Mouse (Mus musculus) neutrophil, adult 5-6 weeks (primary cell): Measurements from ENCODE around the gene Prex1. TPM values are rescaled to one million over a fixed set of nuclear protein-coding genes. Genes with fewer than 3 reads are reported as not detected.

Experiments used
- ATAC-seq: fragments of 151-379, 151-347 bp; 2 replicates; pipeline ENCODE4 v1.8.0; 2017; ENCODE audit warnings: mild to moderate bottlenecking, moderate TSS enrichment; ENCODE audit not compliant: insufficient number of reproducible peaks, poor library complexity, low FRiP score, severe bottlenecking; ENCODE audit errors: extremely low read depth
- total RNA-seq: library from RNA; stranded (forward); fragments of 200-1000 nt; gene quantifications from 2 replicates; pipeline ENCODE4 v1.2.3, GENCODE M21; 2017

Prex1 gene
- total RNA-seq, 1 experiment from 2014 or later, result 119 TPM

DNA sequence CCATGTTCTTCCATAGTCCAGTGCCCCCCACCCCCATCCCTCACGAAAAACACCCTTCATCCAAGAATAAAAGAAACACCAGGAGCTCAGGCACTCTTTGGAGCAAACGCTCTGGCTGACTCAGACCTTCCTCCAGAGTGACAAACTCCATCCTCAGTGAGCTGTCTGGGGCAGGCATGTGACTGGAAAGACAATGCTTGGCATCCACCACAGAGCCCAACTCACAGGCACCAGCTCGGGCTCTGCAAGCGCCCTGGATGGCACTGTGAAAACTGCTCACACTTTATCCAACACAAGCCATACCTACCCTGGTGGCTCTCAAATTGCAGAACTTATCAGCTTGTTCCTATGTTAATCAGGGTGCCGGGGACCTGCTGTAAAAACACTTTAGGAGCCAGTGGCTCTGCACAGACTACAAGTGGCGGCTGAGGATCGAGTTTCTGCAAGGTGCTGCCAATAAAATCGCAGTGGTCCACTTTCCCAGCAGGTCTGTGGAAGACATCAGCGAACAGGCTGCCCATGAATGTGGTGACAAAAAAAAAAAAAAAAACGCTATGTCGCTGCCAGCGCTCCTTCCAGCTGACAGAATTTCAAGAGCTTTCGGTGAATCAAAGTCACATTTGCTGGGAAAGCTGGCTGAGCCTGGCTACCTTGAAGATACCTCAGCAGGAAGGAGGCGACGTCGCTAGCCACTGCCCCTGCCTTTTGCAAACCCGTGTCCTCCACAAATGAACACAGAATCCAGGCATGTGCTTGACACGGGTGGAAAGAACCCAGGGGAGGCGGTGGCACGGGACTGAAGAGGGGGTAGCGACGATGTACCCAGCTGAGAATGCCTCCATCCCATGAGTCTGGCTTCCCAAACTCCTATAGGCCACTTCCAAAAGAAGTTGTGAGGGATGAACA, 45.6 kb downstream of the Prex1 start:
- ATAC-seq, result no peak

GRCm38 (mm10) chr2:166666175-166666574, 47.5 kb downstream of the Prex1 start:
- ATAC-seq, result no peak

DNA sequence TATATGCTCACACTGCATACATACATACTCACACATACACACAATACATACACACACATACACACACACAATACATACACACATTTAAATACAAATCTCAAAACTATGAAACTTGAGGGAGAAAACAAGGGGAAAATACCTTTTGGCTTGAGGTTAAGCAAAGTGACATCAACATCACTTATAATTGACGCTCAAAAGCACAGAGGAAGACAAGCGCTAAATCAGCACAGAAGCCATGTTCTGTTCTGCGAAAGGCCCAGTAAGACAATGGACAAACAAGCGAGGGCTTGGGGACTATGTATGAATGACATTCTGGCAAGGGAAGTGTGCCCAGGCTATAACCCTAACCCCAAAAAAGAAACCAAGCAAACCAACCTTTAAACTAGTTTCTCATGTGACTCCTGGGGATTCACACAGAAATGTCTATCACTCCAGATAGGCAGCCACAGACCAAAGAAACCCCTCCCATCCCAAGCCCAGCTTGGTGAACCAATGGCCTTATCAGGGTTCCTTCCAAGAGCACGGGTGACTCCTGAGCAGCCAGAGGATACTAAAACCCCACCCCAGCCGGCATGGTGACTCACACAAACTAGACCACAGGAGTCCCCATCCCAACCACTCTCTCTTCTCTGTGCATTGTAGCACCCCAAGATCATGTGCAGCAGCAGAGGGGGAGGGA, 48.2 kb downstream of the Prex1 start:
- no peak for ATAC-seq

- ATAC-seq, result no peak
These were observed 49.1 kb downstream of the Prex1 start for GRCm38 (mm10) chr2:166664506-166664905.

- ATAC-seq, result no peak
These were observed 50.2 kb downstream of the Prex1 start for GRCm38 (mm10) chr2:166663250-166663961.

DNA sequence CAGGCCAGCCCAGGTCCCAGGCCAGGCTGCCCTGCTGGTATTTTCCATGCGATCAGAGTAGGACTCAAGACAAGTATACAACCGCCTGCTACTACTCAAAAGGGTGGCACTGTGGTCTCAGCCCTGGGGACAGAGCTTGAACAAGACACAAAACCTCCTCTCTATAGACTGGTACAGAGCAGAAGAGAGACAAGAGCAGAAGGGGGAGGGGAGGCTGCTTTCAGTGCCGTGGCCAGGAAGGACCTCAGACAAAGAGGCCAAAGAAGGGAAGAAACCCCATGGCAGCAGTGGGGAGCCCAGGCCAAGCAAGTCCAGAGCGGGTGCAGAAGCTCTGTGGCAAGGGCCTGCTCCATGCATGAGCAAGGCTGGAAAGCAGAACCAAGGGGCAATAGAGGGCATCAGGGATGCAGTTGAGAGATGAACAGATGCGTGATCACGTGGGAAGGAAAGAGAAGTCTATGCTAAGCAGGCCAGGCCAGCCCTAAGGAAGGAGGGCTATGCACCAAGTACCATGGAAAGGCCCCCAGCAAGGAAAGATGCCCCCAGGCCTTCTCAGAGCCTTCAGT, 51.0 kb downstream of the Prex1 start:
- no peak for ATAC-seq

DNA sequence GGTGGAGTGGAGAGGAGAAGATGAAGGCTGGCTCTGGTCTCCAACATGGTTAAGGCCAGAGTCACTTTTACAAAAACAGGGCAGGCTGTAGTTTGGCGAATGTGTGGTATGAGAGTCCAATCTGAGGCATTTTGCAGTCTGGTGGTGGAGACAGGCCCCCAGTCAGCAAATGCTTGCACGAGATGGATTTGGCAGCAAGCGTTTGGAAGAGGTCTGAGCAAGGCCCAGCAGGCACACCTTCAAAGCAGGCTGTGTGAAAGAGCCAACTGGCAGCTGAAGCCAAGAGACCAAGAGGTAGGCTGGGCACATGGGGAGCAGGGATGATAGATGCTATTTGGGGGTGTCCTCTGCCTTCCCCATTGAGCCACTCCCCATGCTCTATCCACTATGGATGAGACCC, 51.7 kb downstream of the Prex1 start:
- no peak for ATAC-seq

DNA sequence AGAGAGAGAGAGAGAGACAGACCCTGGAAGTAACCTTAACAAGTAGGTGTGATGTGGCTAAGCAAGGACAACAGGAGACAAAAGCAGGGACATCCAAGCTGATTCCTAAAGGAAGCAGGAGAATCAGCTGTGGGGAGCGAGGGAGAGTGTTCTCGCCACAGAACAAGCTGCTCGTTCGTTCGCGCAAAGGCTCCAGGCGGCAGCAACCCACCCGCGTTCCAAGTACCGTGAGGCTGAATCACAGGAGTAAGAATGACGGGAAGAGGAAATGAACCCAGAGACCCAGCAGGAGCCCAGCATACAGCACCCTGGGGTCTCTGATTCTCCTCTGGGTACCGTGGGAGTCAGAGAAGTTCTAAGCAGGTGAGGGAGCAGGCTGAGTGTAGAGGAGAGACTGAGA, 52.1 kb downstream of the Prex1 start:
- ATAC-seq, result no peak

- no peak for ATAC-seq
These were observed 55.3 kb downstream of the Prex1 start for GRCm38 (mm10) chr2:166658380-166658779.

GRCm38 (mm10) chr2:166657451-166658011, 56.1 kb downstream of the Prex1 start:
- ATAC-seq, result no peak

GRCm38 (mm10) chr2:166656630-166657029, 57.0 kb downstream of the Prex1 start:
- no peak for ATAC-seq

- ATAC-seq, result peak; percentile 39
These were observed 57.7 kb downstream of the Prex1 start for GRCm38 (mm10) chr2:166655727-166656520.

- ATAC-seq, result no peak
These were observed 58.3 kb downstream of the Prex1 start for GRCm38 (mm10) chr2:166655308-166655707.

DNA sequence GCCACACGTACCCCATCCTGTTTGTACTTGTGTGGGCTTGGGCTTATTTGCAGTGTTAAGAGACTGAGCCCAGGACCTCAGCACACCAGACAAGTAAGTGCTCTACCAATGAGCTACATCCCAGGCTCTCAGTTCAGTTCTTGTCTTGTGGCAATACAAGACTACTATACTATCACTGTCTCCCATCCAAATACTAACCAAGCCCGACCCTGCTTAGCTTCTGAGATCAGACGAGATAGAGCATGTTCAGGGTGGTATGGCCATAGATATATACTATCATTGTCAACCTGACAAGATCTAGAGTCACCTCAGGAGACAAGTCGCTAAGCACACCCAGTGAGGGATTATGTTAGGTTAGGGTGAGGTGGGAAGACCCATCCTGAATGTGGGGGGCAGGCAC, 58.8 kb downstream of the Prex1 start:
- no peak for ATAC-seq

- no peak for ATAC-seq
These were observed 60.1 kb downstream of the Prex1 start for GRCm38 (mm10) chr2:166653564-166653963.

DNA sequence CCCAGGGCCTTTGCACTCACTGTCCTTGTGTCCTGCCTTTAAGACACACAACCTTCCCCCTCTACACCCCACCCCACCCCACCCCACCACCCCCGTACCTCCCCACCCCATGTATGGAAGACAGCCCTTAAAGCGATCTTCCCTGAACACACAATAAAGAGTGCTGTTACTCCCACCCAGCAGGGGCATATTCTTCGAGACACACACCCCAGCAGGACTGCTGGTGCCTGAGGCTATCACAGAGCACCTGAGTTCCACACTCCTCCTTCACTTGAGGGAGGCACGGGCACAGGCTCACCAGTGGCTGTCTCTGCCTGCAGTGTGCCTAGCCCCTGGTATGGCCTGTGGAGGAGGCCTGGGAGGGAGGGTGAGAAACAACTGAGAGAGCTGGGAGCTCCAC, 61.0 kb downstream of the Prex1 start:
- ATAC-seq, result no peak

GRCm38 (mm10) chr2:166651317-166652030, 62.2 kb downstream of the Prex1 start:
- ATAC-seq, result no peak

GRCm38 (mm10) chr2:166650414-166650813, 63.2 kb downstream of the Prex1 start:
- ATAC-seq, result peak; percentile 72
